Mouse (Mus musculus) left cerebral cortex, adult 9 months (tissue): ENCODE data around the gene Fscn3.
A peak's percentile ranks its signal among the peaks of the same experiment; 100 is the strongest.

Source experiments
- DNase-seq, 2 experiments: peaks; one replicate each; pipeline ENCODE4 v3.0.0; 2022; ENCODE audit warnings: low spot score in 2 of 2

The Fscn3 gene

GRCm38 (mm10) chr6:28427096-28427839, at the start of gene Fscn3:
TSS of gene Fscn3 (plus strand) at chr6:28427789.
- no peak for DNase-seq

DNA sequence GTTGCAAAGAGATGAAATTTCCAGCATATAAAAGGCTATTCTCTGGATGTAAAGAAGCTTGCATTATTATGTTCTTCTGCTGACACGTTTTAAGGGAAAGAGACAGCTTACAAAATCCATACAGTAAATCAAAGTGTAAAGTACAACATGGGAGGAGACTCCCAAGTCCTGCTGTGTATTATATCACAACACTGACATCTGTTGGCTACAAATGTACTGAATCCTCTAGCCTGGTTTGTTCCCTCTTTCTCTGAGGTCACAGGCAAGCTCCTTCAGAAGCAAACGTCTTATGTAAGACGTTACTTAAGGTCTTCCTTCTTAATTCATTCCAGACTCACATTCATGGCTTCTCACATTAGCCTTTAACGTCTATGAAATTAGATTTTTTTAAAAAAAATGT, 45.6 kb upstream of the Fscn3 start:
- no peak for DNase-seq

GRCm38 (mm10) chr6:28385169-28385568, 42.4 kb upstream of the Fscn3 start:
- DNase-seq, result no peak

- no peak for DNase-seq
Observed at GRCm38 (mm10) chr6:28389038-28389437, 38.6 kb upstream of the Fscn3 start.

- DNase-seq, result no peak
Observed at GRCm38 (mm10) chr6:28396051-28396852, 31.3 kb upstream of the Fscn3 start.

DNA sequence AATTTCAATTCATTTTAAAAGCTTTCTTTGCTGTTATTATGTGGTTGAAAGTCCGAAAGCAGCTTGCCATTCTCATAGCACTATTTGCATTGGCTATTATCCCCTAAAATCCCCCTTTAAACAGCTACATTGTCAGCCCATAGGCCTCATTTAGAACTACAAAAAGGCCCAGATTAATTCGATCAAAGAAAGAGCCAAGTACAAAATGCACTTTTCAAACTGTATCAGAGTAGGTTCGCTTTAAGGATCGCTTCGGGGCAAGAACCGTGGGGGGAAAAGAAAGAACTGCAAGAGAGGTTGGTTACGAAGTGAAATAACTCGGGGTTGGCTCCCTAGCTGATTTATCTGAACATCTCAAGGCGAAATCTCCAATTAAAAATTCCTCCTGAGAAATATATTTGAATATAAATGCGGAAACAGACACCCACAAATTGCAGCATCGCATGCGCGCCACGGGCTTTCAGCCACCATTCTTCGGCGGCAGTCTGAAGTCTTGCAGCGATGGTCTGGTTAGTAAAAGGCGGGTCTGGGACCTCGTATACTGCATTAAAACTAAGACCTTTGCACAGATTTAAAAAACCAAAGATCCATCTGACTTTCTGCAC, 30.6 kb upstream of the Fscn3 start:
- no peak for DNase-seq

GRCm38 (mm10) chr6:28397681-28398203, 29.8 kb upstream of the Fscn3 start, which contains the start of gene Zfp800:
TSS of gene Zfp800 (minus strand) at chr6:28398005.
- DNase-seq, result no peak

DNA sequence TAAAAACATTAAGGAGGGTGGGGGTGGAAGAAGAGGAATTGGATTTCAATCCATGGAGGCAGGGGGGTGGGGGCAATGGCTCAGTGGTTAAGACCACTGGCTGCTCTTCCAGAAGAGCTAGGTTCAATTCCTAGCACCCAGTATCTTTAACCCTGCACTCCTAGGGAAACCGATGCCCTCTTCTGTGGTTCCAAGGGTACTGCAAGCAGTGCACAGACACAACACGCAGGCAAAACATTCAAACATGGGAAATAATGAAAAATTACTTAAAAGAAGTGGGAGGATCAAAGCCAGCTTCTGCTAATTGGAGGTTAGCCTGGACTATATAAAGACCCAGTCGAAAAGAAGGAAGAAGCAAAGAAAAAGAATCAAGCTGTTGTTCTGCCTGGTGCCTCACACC, 28.9 kb upstream of the Fscn3 start:
- no peak for DNase-seq

GRCm38 (mm10) chr6:28399791-28400190, 27.8 kb upstream of the Fscn3 start:
- DNase-seq, result no peak

DNA sequence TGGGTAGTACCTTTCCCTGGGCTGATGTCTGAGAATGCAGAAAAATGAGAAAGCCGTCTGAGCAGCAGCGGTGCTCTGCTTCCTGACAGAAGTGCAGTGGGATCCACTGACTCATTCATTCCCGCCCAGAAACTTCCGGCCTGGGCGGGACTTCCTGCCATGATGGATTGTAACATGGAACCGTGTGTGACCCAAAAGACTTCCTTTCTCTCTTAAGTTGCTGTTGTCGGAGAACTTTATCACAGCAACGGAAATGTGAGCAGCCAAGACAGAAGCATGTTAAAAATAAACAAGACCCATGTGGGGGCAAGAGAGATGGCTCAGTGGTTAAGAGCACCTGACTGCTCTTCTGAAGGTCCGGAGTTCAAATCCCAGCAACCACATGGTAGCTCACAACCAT, 17.5 kb upstream of the Fscn3 start:
- DNase-seq, result no peak

- DNase-seq, result no peak
Observed at GRCm38 (mm10) chr6:28411236-28411635, 16.4 kb upstream of the Fscn3 start.

- no peak for DNase-seq
Observed at GRCm38 (mm10) chr6:28416981-28417380, 10.6 kb upstream of the Fscn3 start.

DNA sequence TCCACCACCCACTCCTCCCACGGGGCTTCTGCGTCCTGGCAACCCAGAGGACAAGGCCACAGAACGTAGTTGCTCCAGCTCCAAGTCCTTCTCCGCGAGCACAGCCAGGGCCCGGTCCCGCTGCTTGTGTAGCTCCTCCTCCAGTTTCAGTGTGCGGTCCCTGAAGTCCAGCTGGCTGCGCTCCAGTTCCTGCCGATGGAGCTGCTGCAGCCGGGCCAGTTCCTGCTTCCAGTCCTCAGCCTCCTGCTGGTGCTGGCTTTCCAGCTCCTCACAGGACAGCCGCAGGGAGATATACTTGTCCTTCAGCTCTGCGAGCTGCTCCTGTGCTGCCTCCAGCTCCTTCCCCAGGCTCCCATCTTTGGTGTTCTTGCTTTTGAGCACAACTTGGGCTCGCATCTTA, 9.1 kb upstream of the Fscn3 start:
- peak in 1 of 2 experiments; percentile 35 for DNase-seq

- DNase-seq, result no peak
Observed at GRCm38 (mm10) chr6:28419673-28420072, 7.9 kb upstream of the Fscn3 start.

DNA sequence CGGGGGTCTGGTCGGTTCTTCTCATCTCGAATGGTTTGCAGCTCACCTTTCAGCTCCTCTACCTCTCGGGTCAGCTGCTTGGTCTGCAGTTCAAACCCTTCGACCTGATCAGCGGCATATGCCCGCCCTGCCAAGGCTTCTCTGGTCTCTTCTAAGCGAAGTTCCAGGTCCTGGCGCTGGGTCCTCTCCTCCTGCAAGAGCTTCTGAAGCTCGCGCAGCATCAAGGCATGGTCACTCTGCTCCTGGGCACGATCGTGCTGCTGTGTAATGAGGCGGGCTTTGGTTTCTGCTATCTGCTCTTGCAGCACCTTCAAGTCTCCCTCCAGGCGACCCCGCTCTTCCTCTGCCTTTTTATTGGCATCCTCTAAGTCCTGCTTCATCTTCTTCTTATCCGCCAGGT, 7.2 kb upstream of the Fscn3 start:
- DNase-seq, result no peak

- DNase-seq, result no peak
Observed at GRCm38 (mm10) chr6:28420865-28421264, 6.7 kb upstream of the Fscn3 start.

GRCm38 (mm10) chr6:28421469-28422000, 6.1 kb upstream of the Fscn3 start:
- DNase-seq, result peak; percentile 87 to 95

DNA sequence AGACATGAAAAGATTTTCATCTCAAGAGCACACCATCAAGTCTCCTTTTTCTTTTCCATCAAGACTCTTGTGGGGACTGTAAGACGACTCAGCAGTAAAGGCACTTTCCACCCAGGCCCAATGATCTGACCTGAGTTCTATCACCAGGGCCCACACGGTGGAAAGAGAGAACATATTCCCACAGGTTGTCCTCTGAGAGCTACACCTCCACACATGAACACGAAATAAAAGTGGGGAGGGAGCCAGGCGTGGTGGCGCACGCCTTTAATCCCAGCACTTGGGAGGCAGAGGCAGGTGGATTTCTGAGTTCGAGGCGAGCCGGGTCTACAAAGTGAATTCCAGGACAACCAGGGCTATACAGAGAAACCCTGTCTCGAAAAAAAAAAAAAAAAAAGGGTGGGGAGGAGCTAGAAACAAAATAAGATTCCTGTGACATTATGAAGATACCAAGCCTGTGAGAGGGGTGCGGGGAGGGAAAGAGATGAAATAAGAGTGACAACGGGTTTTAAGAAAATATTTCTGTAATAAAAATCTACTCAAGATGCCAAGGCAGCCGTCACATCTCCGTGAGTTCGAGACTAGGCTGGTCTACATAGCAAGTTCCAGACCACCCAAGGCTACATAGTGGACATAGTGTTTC, 4.8 kb upstream of the Fscn3 start:
- DNase-seq, result no peak

DNA sequence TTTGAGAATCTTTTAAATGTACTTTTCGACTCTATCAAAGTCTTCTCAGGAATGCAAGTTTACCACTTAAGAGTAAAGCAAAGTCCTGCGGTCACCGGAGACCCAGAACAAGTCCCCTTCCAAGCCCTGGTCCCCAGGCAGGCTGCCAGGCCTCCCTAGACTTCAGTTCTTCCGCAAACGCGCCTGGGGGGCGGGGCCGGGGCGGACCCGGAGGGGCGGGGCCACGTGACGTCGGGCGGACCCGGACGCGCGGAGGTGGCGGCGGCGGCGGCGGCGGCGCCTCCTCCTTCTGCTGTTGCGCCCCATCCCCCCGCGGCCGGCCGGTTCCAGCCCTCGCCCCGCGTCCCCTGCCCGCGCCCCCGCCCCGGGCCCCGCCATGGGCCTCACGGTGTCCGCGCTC, 4.3 kb upstream of the Fscn3 start, which contains the start of gene Arf5:
Gene Arf5 (plus strand): TSS at position 248 of the 400 bp plus-strand sequence.
- peak; percentile 60 to 89 for DNase-seq

GRCm38 (mm10) chr6:28423767-28424695, 3.6 kb upstream of the Fscn3 start:
- peak in 1 of 2 experiments; percentile 42 for DNase-seq
